ENCODE assay signal across 8 mouse cellular contexts in genomic region chr2:158795043-158795442, GRCm38 (mm10). TPM values are rescaled to one million over a fixed set of nuclear protein-coding genes. Genes with fewer than 3 reads are reported as not detected.
DNase-seq lines count a peak whose midpoint lies in the region; ATAC-seq and TF ChIP-seq lines count a peak whose summit lies in the region.

No protein-coding gene starts in this region.

- no peak for TF ChIP-seq POLR2A in cerebellum, adult 2 months (IDR thresholded peaks at IDR 0.05; ENCODE audit: borderline replicate concordance, insufficient read depth, low read length)

- H3K4me1 ChIP-seq in cerebellum, adult 2 months (ENCODE audit: control insufficient read depth, insufficient read depth, low read length): peaks cover 3% of the 10 kb centered on the region
- peaks cover 4% of the 10 kb centered on the region; the same call in 1 of the 2 replicates for H3K4me1 ChIP-seq in neural tube, embryonic 11.5 days (ENCODE audit: control insufficient read depth, insufficient read depth, low read length)
- H3K4me1 ChIP-seq in liver, embryonic 11.5 days (replicated peaks; ENCODE audit: control insufficient read depth, insufficient read depth, low read length): peaks cover 5% of the 10 kb centered on the region
- H3K4me1 ChIP-seq in stomach, postnatal 0 days (replicated peaks; ENCODE audit: control insufficient read depth, insufficient read depth): peaks cover 5% of the 10 kb centered on the region; the same call in 1 of the 2 replicates

- no peak for TF ChIP-seq EP300 in stomach, postnatal 0 days (optimal IDR thresholded peaks at IDR 0.05)

- H3K9me3 ChIP-seq in neural tube, embryonic 11.5 days (ENCODE audit: control insufficient read depth, low read length): no peaks in the 10 kb centered on the region
- 0 out of 2 replicates have a peak, but pooled peaks cover 3% of the 10 kb centered on the region for H3K9me3 ChIP-seq in liver, embryonic 11.5 days (ENCODE audit: control insufficient read depth, low read length)
- no peaks in the 10 kb centered on the region for H3K9me3 ChIP-seq in stomach, postnatal 0 days (ENCODE audit: control insufficient read depth, low read length)

- no peaks in the 10 kb centered on the region for H3K27me3 ChIP-seq in cerebellum, adult 2 months (ENCODE audit: control insufficient read depth, insufficient read depth, low read length)
- H3K27me3 ChIP-seq in neural tube, embryonic 11.5 days (ENCODE audit: control insufficient read depth, insufficient read depth, low read length): no peaks in the 10 kb centered on the region
- no peaks in the 10 kb centered on the region for H3K27me3 ChIP-seq in liver, embryonic 11.5 days (replicated peaks; ENCODE audit: control insufficient read depth, insufficient read depth, low read length)
- H3K27me3 ChIP-seq in stomach, postnatal 0 days (ENCODE audit: control insufficient read depth, insufficient read depth, low read length): no peaks in the 10 kb centered on the region

- peak overlapping the region; percentile 60 for H3K9ac ChIP-seq in neural tube, embryonic 11.5 days (ENCODE audit: low read length)
- H3K9ac ChIP-seq in liver, embryonic 11.5 days (ENCODE audit: low read depth, low read length): peak overlapping the region; percentile 80
- peak overlapping the region; percentile 75 for H3K9ac ChIP-seq in stomach, postnatal 0 days (ENCODE audit: low read length)

- H3K36me3 ChIP-seq in neural tube, embryonic 11.5 days (ENCODE audit: control insufficient read depth, insufficient read depth, low read length): no peaks in the 10 kb centered on the region
- peaks cover 7% of the 10 kb centered on the region; the same call in 1 of the 2 replicates for H3K36me3 ChIP-seq in liver, embryonic 11.5 days (ENCODE audit: control insufficient read depth, insufficient read depth, low read length)
- H3K36me3 ChIP-seq in stomach, postnatal 0 days (ENCODE audit: control insufficient read depth, insufficient read depth, low read length): no peaks in the 10 kb centered on the region

- no peak for DNase-seq in cerebellum, adult 2 months
- DNase-seq in cerebellum, adult 8-10 months: no peak
- no peak for DNase-seq in neural tube, embryonic 11.5 days (ENCODE audit: low spot score)
- DNase-seq in neural tube, embryonic 10.5 days (ENCODE audit: extremely low spot score, low spot score): no peak
- DNase-seq in liver, embryonic 11.5 days (ENCODE audit: low spot score): no peak
- DNase-seq in stomach, postnatal 0 days (ENCODE audit: low spot score): no peak
- no peak for DNase-seq in retina, postnatal 1 day

- H3K4me3 ChIP-seq in cerebellum, adult 2 months (replicated peaks; ENCODE audit: insufficient read depth, low read depth, low read length): peak overlapping the region; percentile 69
- peak overlapping the region; percentile 60 for H3K4me3 ChIP-seq in neural tube, embryonic 11.5 days (ENCODE audit: low read depth, low read length)
- H3K4me3 ChIP-seq in liver, embryonic 11.5 days (ENCODE audit: low read depth, low read length): peak overlapping the region; percentile 92
- H3K4me3 ChIP-seq in stomach, postnatal 0 days (ENCODE audit: low read depth, low read length): peak overlapping the region; percentile 74

- no peak; the same call in 1 of the 2 replicates for ATAC-seq in neural tube, embryonic 11.5 days (ENCODE audit: insufficient read depth, low FRiP score, low TSS enrichment)
- no peak for ATAC-seq in liver, embryonic 11.5 days (replicated peaks; ENCODE audit: low FRiP score)
- ATAC-seq in stomach, postnatal 0 days (ENCODE audit: low FRiP score, low TSS enrichment): 0 out of 2 replicates have a peak, but pooled peaks have one; percentile 0
- ATAC-seq in granulocyte monocyte progenitor cell, adult 5-6 weeks (replicated peaks; ENCODE audit: poor library complexity, severe bottlenecking): no peak

- TF ChIP-seq CTCF in cerebellum, adult 2 months (IDR thresholded peaks at IDR 0.05; ENCODE audit: borderline replicate concordance, insufficient read depth, low read depth, low read length): no peak
- TF ChIP-seq CTCF in stomach, postnatal 0 days (IDR thresholded peaks at IDR 0.05; ENCODE audit: low read depth): no peak

- H3K27ac ChIP-seq in cerebellum, adult 2 months (ENCODE audit: insufficient read depth, low read length): no peak overlapping the region
- H3K27ac ChIP-seq in neural tube, embryonic 11.5 days (ENCODE audit: low read depth, low read length): no peak overlapping the region
- peak overlapping the region; percentile 60 for H3K27ac ChIP-seq in liver, embryonic 11.5 days (ENCODE audit: low read depth, low read length)
- peak overlapping the region; percentile 88 for H3K27ac ChIP-seq in stomach, postnatal 0 days (replicated peaks)

- H3K4me2 ChIP-seq in neural tube, embryonic 11.5 days (ENCODE audit: low read depth): peak overlapping the region; percentile 38
- peak overlapping the region; percentile 77 for H3K4me2 ChIP-seq in liver, embryonic 11.5 days
- H3K4me2 ChIP-seq in stomach, postnatal 0 days (replicated peaks; ENCODE audit: low read depth): peak overlapping the region; percentile 86

- 13% methylated on average over 15 of the region's 15 CpGs for WGBS in cerebellum, adult 2 months
- 10% methylated on average over 15 of the region's 15 CpGs for WGBS in neural tube, embryonic 11.5 days
- 11% methylated on average over 15 of the region's 15 CpGs for WGBS in liver, embryonic 11.5 days
- WGBS in stomach, postnatal 0 days: 13% methylated on average over 15 of the region's 15 CpGs

RNA-seq across cellular contexts. Expression of gene Dhx35, which starts 0.4 kb away (rescaled TPM):
- 23.1 and 23.3 TPM in 2 replicates for polyA plus RNA-seq in cerebellum, adult 2 months (2012; rRNA removed)
- 16.5 and 17.9 TPM in 2 replicates for polyA plus RNA-seq in neural tube, embryonic 11.5 days (2014; fragmentation: Nextera tagmentation; extraction: Ambion mirVana)
- polyA plus RNA-seq in liver, embryonic 11.5 days (2014; fragmentation: Nextera tagmentation; extraction: Ambion mirVana): 11.6 and 13.0 TPM in 2 replicates
- 5.6 and 6.5 TPM in 2 replicates for polyA plus RNA-seq in stomach, postnatal 0 days (2015; fragmentation: Nextera tagmentation; extraction: Ambion mirVana)
- 17.0 and 20.9 TPM in 2 replicates for total RNA-seq in granulocyte monocyte progenitor cell, adult 5-6 weeks (2014; fragmentation: Nextera tagmentation)
- 14.3 and 22.0 TPM in 2 replicates for total RNA-seq in granulocyte monocyte progenitor cell, adult 5-6 weeks (2017)

RNA-seq across cellular contexts. Expression of gene Fam83d, which starts 27.1 kb away (rescaled TPM):
- 2.5 and 3.0 TPM in 2 replicates for polyA plus RNA-seq in cerebellum, adult 2 months (2012; rRNA removed)
- 41.1 and 45.2 TPM in 2 replicates for polyA plus RNA-seq in neural tube, embryonic 11.5 days (2014; fragmentation: Nextera tagmentation; extraction: Ambion mirVana)
- 27.9 and 28.1 TPM in 2 replicates for polyA plus RNA-seq in liver, embryonic 11.5 days (2014; fragmentation: Nextera tagmentation; extraction: Ambion mirVana)
- polyA plus RNA-seq in stomach, postnatal 0 days (2015; fragmentation: Nextera tagmentation; extraction: Ambion mirVana): 61.1 and 61.3 TPM in 2 replicates
- 2.2 and 2.4 TPM in 2 replicates for total RNA-seq in granulocyte monocyte progenitor cell, adult 5-6 weeks (2014; fragmentation: Nextera tagmentation)
- total RNA-seq in granulocyte monocyte progenitor cell, adult 5-6 weeks (2017): 7.4 and 10.0 TPM in 2 replicates

Comparison
In these comparisons a context has a peak if more than half of its experiments do, and no peak if none do; other contexts are left out.
1. H3K27ac ChIP-seq: peak in liver, embryonic 11.5 days (single experiment) and stomach, postnatal 0 days (single experiment); none in cerebellum, adult 2 months (single experiment) and neural tube, embryonic 11.5 days (single experiment).
2. Peak in every context shown above with its lines, with median percentiles within 50 percentile points of each other: H3K4me3 ChIP-seq, H3K4me2 ChIP-seq and H3K9ac ChIP-seq.